Mouse (Mus musculus) MEL (cell line): ENCODE data around the gene Drd3. TPM values are rescaled to one million over a fixed set of nuclear protein-coding genes. Genes with fewer than 3 reads are reported as not detected.

Experiments
- DNase-seq: peaks from one replicate; pipeline ENCODE4 v3.0.0; 2011; ENCODE audit warnings: low read depth, low spot score
- H3K27ac ChIP-seq: 2 replicates; pipeline ENCODE4 v1.5.1; 2012; ENCODE audit warnings: low read depth, mild to moderate bottlenecking, control low read depth, low read length, moderate library complexity; ENCODE audit not compliant: control insufficient read depth
- H3K27me3 ChIP-seq, 2 experiments: fragments of 150-350 bp in 1 of 2; sonication (generic) in 1 of 2; 2 replicates each; pipeline ENCODE4 v1.6.1; 2012; ENCODE audit warnings: low read length in 2 of 2, mild to moderate bottlenecking in 2 of 2, improper control_type of control experiment in 1 of 2, moderate library complexity in 1 of 2; ENCODE audit not compliant: insufficient read depth in 2 of 2, control insufficient read depth in 1 of 2
- H3K36me3 ChIP-seq, 2 experiments: 2 replicates each; pipeline ENCODE4 v1.6.1; 2012 to 2014; ENCODE audit warnings: low read length in 2 of 2, improper control_type of control experiment in 1 of 2, inconsistent platforms in 1 of 2, mild to moderate bottlenecking in 1 of 2; ENCODE audit not compliant: insufficient read depth in 2 of 2, control insufficient read depth in 1 of 2
- H3K4me1 ChIP-seq, 2 experiments: fragments of 150-350 bp in 1 of 2; sonication (generic) in 1 of 2; 2 replicates each; pipeline ENCODE4 v1.6.1; 2012; ENCODE audit warnings: low read length in 2 of 2, improper control_type of control experiment in 1 of 2, mild to moderate bottlenecking in 1 of 2; ENCODE audit not compliant: insufficient read depth in 2 of 2, control insufficient read depth in 1 of 2
- H3K4me3 ChIP-seq, 2 experiments: fragments of 150-350 bp in 1 of 2; sonication (generic) in 1 of 2; 2 replicates each; pipeline ENCODE4 v1.5.1; 2012; ENCODE audit warnings: low read depth in 2 of 2, low read length in 2 of 2, mild to moderate bottlenecking in 2 of 2, moderate library complexity in 2 of 2, control low read depth in 1 of 2, improper control_type of control experiment in 1 of 2; ENCODE audit not compliant: control insufficient read depth in 1 of 2, insufficient read depth in 1 of 2
- H3K79me2 ChIP-seq: 2 replicates; pipeline ENCODE4 v1.6.1; 2012; ENCODE audit warnings: mild to moderate bottlenecking, low read length, moderate library complexity; ENCODE audit not compliant: control insufficient read depth, poor library complexity, insufficient read depth
- H3K9ac ChIP-seq: 2 replicates; pipeline ENCODE4 v1.6.1; 2012; ENCODE audit warnings: low read depth, mild to moderate bottlenecking, control low read depth, low read length, moderate library complexity; ENCODE audit not compliant: control insufficient read depth, poor library complexity, severe bottlenecking
- H3K9me3 ChIP-seq: fragments of 150-350 bp; sonication (generic); replicated peaks from 2 replicates; pipeline ENCODE4 v1.6.1; 2012; ENCODE audit warnings: mild to moderate bottlenecking, low read length, improper control_type of control experiment, moderate library complexity; ENCODE audit not compliant: insufficient read depth
- CHD1 ChIP-seq: IDR thresholded peaks from 2 replicates; pipeline ENCODE4 v1.6.1; 2012; ENCODE audit warnings: low read depth, mild to moderate bottlenecking, inconsistent platforms, low read length, improper control_type of control experiment
- CTCF ChIP-seq, 3 experiments: IDR thresholded peaks in 2 of 3; conservative IDR thresholded peaks in 1 of 3; 2 replicates each; pipeline ENCODE4 v1.5.1; 2011 to 2012; ENCODE audit warnings: low read length in 3 of 3, low read depth in 2 of 3, mild to moderate bottlenecking in 2 of 3, improper control_type of control experiment in 1 of 3, inconsistent platforms in 1 of 3, mixed read lengths in 1 of 3, moderate library complexity in 1 of 3; ENCODE audit not compliant: control insufficient read depth in 1 of 3, insufficient read depth in 1 of 3, poor library complexity in 1 of 3, severe bottlenecking in 1 of 3
- ELF1 ChIP-seq: IDR thresholded peaks from 2 replicates; pipeline ENCODE4 v1.6.1; 2014; ENCODE audit warnings: low read depth, mild to moderate bottlenecking, inconsistent platforms, low read length, improper control_type of control experiment, moderate library complexity
- EP300 ChIP-seq, 2 experiments: IDR thresholded peaks; 2 replicates each; pipeline ENCODE4 v1.6.1; 2011; ENCODE audit warnings: improper control_type of control experiment in 2 of 2, low read length in 2 of 2, low read depth in 1 of 2, mild to moderate bottlenecking in 1 of 2
- ETS1 ChIP-seq: IDR thresholded peaks from 2 replicates; pipeline ENCODE4 v1.6.1; 2012; ENCODE audit warnings: low read depth, mild to moderate bottlenecking, inconsistent platforms, low read length, improper control_type of control experiment, moderate library complexity
- GATA1 ChIP-seq: IDR thresholded peaks from 2 replicates; pipeline ENCODE4 v1.6.1; 2011; ENCODE audit warnings: low read depth, low read length, improper control_type of control experiment
- HCFC1 ChIP-seq: IDR thresholded peaks from 2 replicates; pipeline ENCODE4 v1.6.1; 2012; ENCODE audit warnings: low read depth, mild to moderate bottlenecking, inconsistent platforms, low read length, improper control_type of control experiment, moderate library complexity
- JUND ChIP-seq: IDR thresholded peaks from 2 replicates; pipeline ENCODE4 v1.6.1; 2011; ENCODE audit warnings: low read depth, mild to moderate bottlenecking, improper control_type of control experiment, low read length
- MAX ChIP-seq: IDR thresholded peaks from 2 replicates; pipeline ENCODE4 v1.6.1; 2011; ENCODE audit warnings: low read length, improper control_type of control experiment
- MAZ ChIP-seq: IDR thresholded peaks from 2 replicates; pipeline ENCODE4 v1.6.1; 2012; ENCODE audit warnings: low read depth, mild to moderate bottlenecking, inconsistent platforms, low read length, improper control_type of control experiment
- MYC ChIP-seq: IDR thresholded peaks from 2 replicates; pipeline ENCODE4 v1.6.1; 2011; ENCODE audit warnings: low read depth, mild to moderate bottlenecking, low read length, improper control_type of control experiment, moderate library complexity
- NELFE ChIP-seq: IDR thresholded peaks from 2 replicates; pipeline ENCODE4 v1.6.1; 2011; ENCODE audit warnings: low read depth, low read length, improper control_type of control experiment
- NRF1 ChIP-seq: IDR thresholded peaks from 2 replicates; pipeline ENCODE4 v1.6.1; 2014; ENCODE audit warnings: low read depth, mild to moderate bottlenecking, inconsistent platforms, low read length, improper control_type of control experiment, moderate library complexity; ENCODE audit not compliant: poor library complexity, insufficient read depth, severe bottlenecking
- POLR2AphosphoS2 ChIP-seq: IDR thresholded peaks from 2 replicates; pipeline ENCODE4 v1.6.1; 2011; ENCODE audit warnings: low read length, improper control_type of control experiment
- POLR2AphosphoS5 ChIP-seq: IDR thresholded peaks from 2 replicates; pipeline ENCODE4 v1.6.1; 2012; ENCODE audit warnings: low read depth, borderline replicate concordance, mild to moderate bottlenecking, inconsistent platforms, low read length, moderate library complexity, mixed read lengths
- RCOR1 ChIP-seq: IDR thresholded peaks from 2 replicates; pipeline ENCODE4 v1.6.1; 2012; ENCODE audit warnings: low read depth, mild to moderate bottlenecking, inconsistent platforms, low read length, improper control_type of control experiment
- SIN3A ChIP-seq: IDR thresholded peaks from 2 replicates; pipeline ENCODE4 v1.6.1; 2012; ENCODE audit warnings: low read length, improper control_type of control experiment, inconsistent platforms
- SMC3 ChIP-seq: IDR thresholded peaks from 2 replicates; pipeline ENCODE4 v1.6.1; 2011; ENCODE audit warnings: low read depth, low read length, improper control_type of control experiment
- TBP ChIP-seq: IDR thresholded peaks from 2 replicates; pipeline ENCODE4 v1.8.0; 2011; ENCODE audit warnings: low read depth, low read length, improper control_type of control experiment
- USF2 ChIP-seq, 2 experiments: IDR thresholded peaks; 2 replicates each; pipeline ENCODE4 v1.6.1; 2011 to 2012; ENCODE audit warnings: improper control_type of control experiment in 2 of 2, low read length in 2 of 2, borderline replicate concordance in 1 of 2, inconsistent platforms in 1 of 2, low read depth in 1 of 2, mild to moderate bottlenecking in 1 of 2; ENCODE audit not compliant: insufficient read depth in 1 of 2
- ZNF384 ChIP-seq: IDR thresholded peaks from 2 replicates; pipeline ENCODE4 v1.6.1; 2012; ENCODE audit warnings: low read depth, mild to moderate bottlenecking, inconsistent platforms, low read length, improper control_type of control experiment
- polyA plus RNA-seq, 2 experiments: library from polyadenylated mRNA; stranded (reverse) in 1 of 2; unstranded in 1 of 2; fragments of >175 nt in 1 of 2; fragments of >200 nt in 1 of 2; gene quantifications; 2 replicates each; pipeline versions ENCODE4 v1.2.1 to v1.2.4; 2012; ENCODE audit warnings: low replicate concordance in 2 of 2, low read depth in 1 of 2; ENCODE audit not compliant: insufficient read length in 2 of 2, insufficient read depth in 1 of 2, missing spikeins in 1 of 2
- total RNA-seq: library from RNA; depleted of rRNA; stranded (reverse); fragments of 300-350 nt; gene quantifications from 2 replicates; pipeline ENCODE4 v1.2.3, GENCODE M21; 2012; rRNA removed

Drd3 gene
- total RNA-seq (not detected in 2 replicates), polyA plus RNA-seq (not detected)

DNA sequence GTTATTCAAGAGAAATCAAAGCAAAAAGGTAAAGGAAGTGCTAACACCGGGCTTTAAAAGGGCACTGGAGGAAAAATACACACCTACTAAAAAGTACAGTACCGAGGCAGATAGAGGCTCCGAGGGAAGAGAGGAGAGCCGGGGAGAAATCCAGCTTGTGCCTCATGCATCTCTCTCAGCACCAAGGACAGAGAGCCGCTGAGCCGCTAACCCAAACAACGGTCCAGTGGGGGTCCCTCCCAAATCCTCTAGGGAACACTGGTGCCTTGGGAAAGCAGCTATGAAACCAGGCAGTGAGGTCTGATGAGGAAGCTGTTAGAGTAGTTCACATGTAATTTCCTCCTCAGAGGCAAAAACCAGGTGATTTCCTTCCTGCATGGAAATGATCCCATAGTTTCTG is at the start of gene Drd3:
Gene Drd3 (plus strand): TSS at position 276 of the 400 bp plus-strand sequence.
- DNase-seq: no peak
- no peak within 1 kb of the TSS for H3K4me3 ChIP-seq

DNA sequence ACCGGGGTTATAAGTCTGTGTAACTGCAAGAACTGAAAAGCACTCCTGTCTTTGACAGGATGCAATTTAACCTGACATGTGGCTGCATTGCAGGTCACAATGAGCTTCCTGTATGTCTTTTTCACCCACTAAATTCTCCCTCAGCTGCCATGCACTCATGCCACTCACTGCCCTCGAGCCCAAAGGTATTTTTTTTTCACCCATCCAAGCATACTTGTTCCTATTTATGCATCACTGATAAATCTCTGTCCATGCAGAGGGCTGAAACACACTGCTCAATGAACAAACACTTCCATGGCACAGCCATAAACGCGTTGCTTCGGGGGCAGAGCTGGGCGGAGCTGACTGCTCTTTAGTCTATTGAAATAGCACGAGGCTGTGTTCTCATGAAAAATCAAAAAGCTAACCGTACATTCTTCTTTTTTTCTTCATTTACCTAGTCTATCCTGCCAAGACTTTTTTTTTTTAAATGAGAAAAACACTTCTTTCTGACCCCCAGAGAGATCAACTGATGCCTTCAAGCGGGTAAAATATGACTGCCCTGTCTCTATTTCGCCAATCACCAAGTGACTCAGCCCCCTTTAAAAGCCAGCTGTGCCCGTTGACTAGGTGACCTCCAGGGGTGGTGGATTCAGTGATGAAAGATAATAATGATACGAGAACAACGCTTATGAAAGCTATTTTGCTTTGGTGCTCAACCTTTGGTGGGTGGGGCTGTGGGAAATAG is 45.3 kb upstream of the Drd3 start:
- peaks cover 3 to 25% of the 10 kb centered on the region in 2 experiments; a peak in 3 of 4 replicates for H3K4me1 ChIP-seq
- H3K27ac ChIP-seq: peak overlapping the region; percentile 65; the same call in 1 of the 2 replicates
- H3K27me3 ChIP-seq: no peaks in the 10 kb centered on the region
- peaks cover 0 to 4% of the 10 kb centered on the region in 2 experiments; a peak in 2 of 4 replicates for H3K36me3 ChIP-seq
- no peak for TF ChIP-seq NELFE
- no peak for TF ChIP-seq CTCF (IDR thresholded peaks at IDR 0.05 in 2 of 3, conservative IDR thresholded peaks at IDR 0.05 in 1 of 3; ENCODE audit: control insufficient read depth in 1 of 3, insufficient read depth in 1 of 3, low read depth in 2 of 3, low read length in 3 of 3, poor library complexity in 1 of 3, severe bottlenecking in 1 of 3)
- TF ChIP-seq GATA1: 0 out of 2 replicates have a peak, but pooled peaks have one; percentile 22
- TF ChIP-seq JUND: no peak
- TF ChIP-seq ELF1: no peak
- TF ChIP-seq ZNF384: no peak
- TF ChIP-seq HCFC1: no peak
- H3K4me3 ChIP-seq: peak overlapping the region; percentile 68 to 83
- no peaks in the 10 kb centered on the region for H3K79me2 ChIP-seq
- no peaks in the 10 kb centered on the region for H3K9me3 ChIP-seq
- DNase-seq: peak; percentile 44
- H3K9ac ChIP-seq: peak overlapping the region; percentile 66

More for the DNA sequence above, at the start of gene Drd3:
- H3K9ac ChIP-seq: no peak within 1 kb of the TSS
- no peaks in the 10 kb centered on the region for H3K4me1 ChIP-seq
- H3K27me3 ChIP-seq: peaks cover 2 to 3% of the 10 kb centered on the region in 2 experiments; a peak in 1 of 4 replicates
- H3K27ac ChIP-seq: no peak within 1 kb of the TSS
- no peaks in the 10 kb centered on the region for H3K79me2 ChIP-seq
- no peaks in the 10 kb centered on the region for H3K36me3 ChIP-seq
- H3K9me3 ChIP-seq: no peaks in the 10 kb centered on the region
- TF ChIP-seq MAZ: no peak
- no peak for TF ChIP-seq GATA1
- no peak for TF ChIP-seq POLR2AphosphoS2
- TF ChIP-seq SIN3A: no peak
- no peak for TF ChIP-seq SMC3
- no peak for TF ChIP-seq POLR2AphosphoS5

DNA sequence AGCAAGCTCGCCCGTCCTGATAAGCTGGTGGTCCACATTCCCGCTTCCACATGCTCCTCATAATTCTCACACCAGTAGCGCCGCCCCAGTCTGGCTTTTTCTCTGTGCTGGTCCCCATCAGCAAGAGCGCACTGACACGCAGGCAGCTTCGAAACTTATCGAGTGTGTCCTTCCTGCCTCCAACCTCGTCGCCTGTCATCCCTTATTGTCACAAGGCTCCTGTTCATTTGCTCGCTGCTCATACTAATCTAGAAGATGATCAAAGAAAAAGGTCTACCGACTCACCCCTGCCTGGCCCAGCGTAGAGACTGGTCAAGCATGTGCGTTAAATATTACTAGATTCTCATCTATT is 44.8 kb upstream of the Drd3 start:
- H3K4me1 ChIP-seq: peaks cover 3 to 25% of the 10 kb centered on the region in 2 experiments; a peak in 3 of 4 replicates
- H3K9me3 ChIP-seq: no peaks in the 10 kb centered on the region
- H3K27ac ChIP-seq: peak overlapping the region; percentile 65
- TF ChIP-seq NRF1 (0 out of 2 replicates have a peak, but pooled peaks have one; percentile 17), MYC (no peak), USF2 (IDR thresholded peaks at IDR 0.05; ENCODE audit: borderline replicate concordance in 1 of 2, insufficient read depth in 1 of 2, low read depth in 1 of 2, low read length in 2 of 2) (no peak), TBP (peak; percentile 59; the same call in 1 of the 2 replicates), CHD1 (peak; percentile 77; the same call in 1 of the 2 replicates), EP300 (IDR thresholded peaks at IDR 0.05; ENCODE audit: low read depth in 1 of 2, low read length in 2 of 2) (peak in 1 of 2 experiments; percentile 18; a peak in 1 of 4 replicates), HCFC1 (0 out of 2 replicates have a peak, but pooled peaks have one; percentile 14), ETS1 (0 out of 2 replicates have a peak, but pooled peaks have one; percentile 18), MAX (0 out of 2 replicates have a peak, but pooled peaks have one; percentile 57), RCOR1 (no peak), SIN3A (peak; percentile 29)
- H3K36me3 ChIP-seq: peaks cover 0 to 4% of the 10 kb centered on the region in 2 experiments; a peak in 2 of 4 replicates
- H3K4me3 ChIP-seq: peak overlapping the region; percentile 68 to 83
- no peaks in the 10 kb centered on the region for H3K79me2 ChIP-seq
- peak; percentile 72 for DNase-seq
- H3K9ac ChIP-seq: peak overlapping the region; percentile 66
- H3K27me3 ChIP-seq: no peaks in the 10 kb centered on the region
